Mouse (Mus musculus) C2C12 (cell line): Measurements from ENCODE around the gene Uhrf1. TPM values are rescaled to one million over a fixed set of nuclear protein-coding genes. Genes with fewer than 3 reads are reported as not detected.

ENCODE experiments used
- H3K27me3 ChIP-seq: one replicate; pipeline ENCODE4 v1.6.1; 2011; ENCODE audit not compliant: control insufficient read depth, insufficient read depth, insufficient read length
- H3K36me3 ChIP-seq: one replicate; pipeline ENCODE4 v1.6.1; 2011; ENCODE audit not compliant: control insufficient read depth, insufficient read depth
- H3K4me3 ChIP-seq: one replicate; pipeline ENCODE4 v1.5.1; 2011; ENCODE audit warnings: mild to moderate bottlenecking, control low read depth; ENCODE audit not compliant: poor library complexity, insufficient read depth, severe bottlenecking
- H3K79me2 ChIP-seq: one replicate; pipeline ENCODE4 v1.6.1; 2011; ENCODE audit not compliant: control insufficient read depth, insufficient read depth
- H3K79me3 ChIP-seq: one replicate; pipeline ENCODE4 v1.6.1; 2011; ENCODE audit warnings: low read depth, control low read depth
- H3ac ChIP-seq: one replicate; pipeline ENCODE3; 2011; ENCODE audit warnings: low read depth; ENCODE audit not compliant: control insufficient read depth, insufficient read length
- CEBPB ChIP-seq: IDR thresholded peaks from one replicate; pipeline ENCODE4 v1.6.1; 2011; ENCODE audit warnings: low read depth, mild to moderate bottlenecking, control low read depth, moderate library complexity
- CTCF ChIP-seq: IDR thresholded peaks from one replicate; pipeline ENCODE4 v1.5.1; 2011; ENCODE audit not compliant: control insufficient read depth, insufficient read depth, insufficient read length
- FOSL1 ChIP-seq: IDR thresholded peaks from one replicate; pipeline ENCODE4 v1.8.0; 2011; ENCODE audit warnings: mild to moderate bottlenecking, low read length; ENCODE audit not compliant: poor library complexity, insufficient read depth, severe bottlenecking
- MAX ChIP-seq: IDR thresholded peaks from one replicate; pipeline ENCODE4 v1.6.1; 2011; ENCODE audit warnings: mild to moderate bottlenecking, control low read depth
- MYOD1 ChIP-seq: IDR thresholded peaks from one replicate; pipeline ENCODE4 v1.6.1; 2011; ENCODE audit warnings: low read depth; ENCODE audit not compliant: control insufficient read depth, insufficient read length
- MYOG ChIP-seq: IDR thresholded peaks from one replicate; pipeline ENCODE4 v1.6.1; 2011; ENCODE audit not compliant: control insufficient read depth, insufficient read length; ENCODE audit errors: extremely low read depth
- USF1 ChIP-seq: IDR thresholded peaks from one replicate; pipeline ENCODE4 v1.6.1; 2011; ENCODE audit warnings: low read depth, mild to moderate bottlenecking, control low read depth, moderate library complexity
- polyA plus RNA-seq: library from polyadenylated mRNA; unstranded; fragments of >200 nt; fragmentation: generic; extraction: Trizol; gene quantifications from one replicate; pipeline ENCODE4 v1.2.1, GENCODE M21; 2012; ENCODE audit warnings: missing spikeins

The Uhrf1 gene
- polyA plus RNA-seq, 1 experiment = 93.0 TPM

GRCm38 (mm10) chr17:56282802-56283201 is 20.3 kb upstream of the Uhrf1 start:
- H3K36me3 ChIP-seq = peaks cover 15% of the 10 kb centered on the region
- no peak overlapping the region for H3K4me3 ChIP-seq
- no peak for TF ChIP-seq CEBPB
- no peak for TF ChIP-seq MAX
- no peak for TF ChIP-seq FOSL1
- no peak overlapping the region for H3ac ChIP-seq
- H3K79me3 ChIP-seq = no peaks in the 10 kb centered on the region
- peaks cover 3% of the 10 kb centered on the region for H3K79me2 ChIP-seq
- H3K27me3 ChIP-seq = no peaks in the 10 kb centered on the region

GRCm38 (mm10) chr17:56283316-56283715 is 19.8 kb upstream of the Uhrf1 start:
- TF ChIP-seq MAX = no peak
- no peak for TF ChIP-seq USF1
- TF ChIP-seq MYOD1 = no peak
- no peak for TF ChIP-seq MYOG
- TF ChIP-seq CTCF = no peak
- TF ChIP-seq FOSL1 = no peak
- no peak for TF ChIP-seq CEBPB
- peaks cover 8% of the 10 kb centered on the region for H3K79me2 ChIP-seq
- H3K79me3 ChIP-seq = no peaks in the 10 kb centered on the region
- no peak overlapping the region for H3ac ChIP-seq
- H3K36me3 ChIP-seq = peaks cover 15% of the 10 kb centered on the region
- no peak overlapping the region for H3K4me3 ChIP-seq
- H3K27me3 ChIP-seq = no peaks in the 10 kb centered on the region

GRCm38 (mm10) chr17:56285995-56286394 is 17.1 kb upstream of the Uhrf1 start:
- Histone ChIP-seq H3K36me3 (peaks cover 9% of the 10 kb centered on the region), H3K79me3 (no peaks in the 10 kb centered on the region), H3K4me3 (no peak overlapping the region), H3ac (no peak overlapping the region), H3K79me2 (peaks cover 16% of the 10 kb centered on the region), H3K27me3 (no peaks in the 10 kb centered on the region)
- no peak for TF ChIP-seq USF1
- no peak for TF ChIP-seq FOSL1
- no peak for TF ChIP-seq CTCF
- TF ChIP-seq MYOG = no peak
- TF ChIP-seq CEBPB = no peak
- no peak for TF ChIP-seq MYOD1
- no peak for TF ChIP-seq MAX

GRCm38 (mm10) chr17:56287830-56288229 is 15.3 kb upstream of the Uhrf1 start:
- Histone ChIP-seq H3ac (no peak overlapping the region), H3K36me3 (peaks cover 7% of the 10 kb centered on the region), H3K4me3 (no peak overlapping the region), H3K79me2 (peaks cover 16% of the 10 kb centered on the region), H3K27me3 (no peaks in the 10 kb centered on the region), H3K79me3 (no peaks in the 10 kb centered on the region)
- TF ChIP-seq MAX (no peak), FOSL1 (no peak), MYOD1 (no peak)

- TF ChIP-seq FOSL1 (no peak), USF1 (no peak), MAX (no peak), MYOG (no peak), MYOD1 (no peak), CTCF (no peak), CEBPB (no peak)
- Histone ChIP-seq H3ac (no peak overlapping the region), H3K79me2 (peaks cover 16% of the 10 kb centered on the region), H3K36me3 (peaks cover 7% of the 10 kb centered on the region), H3K27me3 (no peaks in the 10 kb centered on the region), H3K79me3 (no peaks in the 10 kb centered on the region), H3K4me3 (no peak overlapping the region)
These were observed 14.3 kb upstream of the Uhrf1 start for GRCm38 (mm10) chr17:56288866-56289265.
